Comparison of ENCODE assay signal across 19 mouse cellular contexts in genomic region chr9:95793986-95794744, GRCm38 (mm10). TPM values are rescaled to one million over a fixed set of nuclear protein-coding genes. Genes with fewer than 3 reads are reported as not detected.
DNase-seq lines count a peak whose midpoint lies in the region; ATAC-seq and TF ChIP-seq lines count a peak whose summit lies in the region.
"Had no signal": no experiment of that assay in that cellular context is flagged by ENCODE, and none has a peak within 500 bp of the region (broad histone marks: within the 10 kb centered on the region; RNA-seq: fewer than 3 reads in every experiment).

No protein-coding gene starts in this region.

- H3K4me2 ChIP-seq in kidney, postnatal 0 days (ENCODE audit: low read length), result no peak overlapping the region
- H3K4me2 ChIP-seq in stomach, embryonic 15.5 days, result no peak overlapping the region
- H3K4me2 ChIP-seq: heart, embryonic 13.5 days; limb, embryonic 12.5 days; liver, embryonic 15.5 days had no signal

- intact Hi-C loops in left cerebral cortex, postnatal 36 days (cut with DNase I), result no loop called here

- 0 out of 2 replicates have a peak overlapping the region, but pooled peaks have one; percentile 56 for H3K9ac ChIP-seq in ES-E14 (ENCODE audit: insufficient read depth, low read depth, low read length, poor library complexity, severe bottlenecking)
- no peak overlapping the region for H3K9ac ChIP-seq in kidney, postnatal 0 days (ENCODE audit: low read depth, low read length)
- no peak overlapping the region for H3K9ac ChIP-seq in stomach, embryonic 15.5 days
- H3K9ac ChIP-seq: heart, embryonic 13.5 days; limb, embryonic 12.5 days; liver, embryonic 15.5 days had no signal

- no peaks in the 10 kb centered on the region for H3K36me3 ChIP-seq in ES-E14 (ENCODE audit: control insufficient read depth, insufficient read depth, low read length, poor library complexity, severe bottlenecking)
- H3K36me3 ChIP-seq in kidney, postnatal 0 days (ENCODE audit: insufficient read depth, low read length), result no peaks in the 10 kb centered on the region
- no peaks in the 10 kb centered on the region for H3K36me3 ChIP-seq in stomach, embryonic 15.5 days
- H3K36me3 ChIP-seq: heart, embryonic 13.5 days; limb, embryonic 12.5 days; liver, embryonic 15.5 days had no signal

- peak; percentile 78 for ATAC-seq in kidney, postnatal 0 days (replicated peaks; ENCODE audit: low FRiP score, low read depth)
- no peak for ATAC-seq in stomach, embryonic 15.5 days (ENCODE audit: insufficient read depth, low FRiP score, low read depth)
- ATAC-seq: hindbrain, embryonic 16.5 days had no signal

- no peak overlapping the region for H3K27ac ChIP-seq in ES-E14 (ENCODE audit: insufficient read depth, low read depth, low read length, poor library complexity, severe bottlenecking)
- H3K27ac ChIP-seq in kidney, postnatal 0 days, result peak overlapping the region; percentile 63
- peak overlapping the region; percentile 13; the same call in 1 of the 2 replicates for H3K27ac ChIP-seq in stomach, embryonic 15.5 days
- H3K27ac ChIP-seq: heart, embryonic 13.5 days; left cerebral cortex, adult 2 months; limb, embryonic 12.5 days; liver, embryonic 15.5 days had no signal

- peak overlapping the region; percentile 33 to 56; a peak in 2 of 4 replicates for H3K4me3 ChIP-seq in ES-E14 (ENCODE audit: insufficient read depth in 1 of 2, low read depth in 1 of 2, low read length in 2 of 2, poor library complexity in 1 of 2, severe bottlenecking in 1 of 2)
- no peak overlapping the region for H3K4me3 ChIP-seq in kidney, postnatal 0 days (replicated peaks; ENCODE audit: low read depth, low read length)
- no peak overlapping the region for H3K4me3 ChIP-seq in stomach, embryonic 15.5 days (replicated peaks)
- H3K4me3 ChIP-seq: heart, embryonic 13.5 days; left cerebral cortex, adult 2 months; limb, embryonic 12.5 days; liver, embryonic 15.5 days; megakaryocyte, embryonic 14.5 days had no signal

- in situ Hi-C loops in ES-E14 (cut with MboI; ENCODE audit: low sequenced_read_pairs in 2 of 2, unreplicated experiment in 2 of 2), result no loop called here

- no peak for TF ChIP-seq CTCF in kidney, postnatal 0 days (IDR thresholded peaks at IDR 0.05; ENCODE audit: low read depth)

- H3K27me3 ChIP-seq in kidney, postnatal 0 days (ENCODE audit: insufficient read depth, low read length), result no peaks in the 10 kb centered on the region
- H3K27me3 ChIP-seq in stomach, embryonic 15.5 days (replicated peaks), result no peaks in the 10 kb centered on the region
- H3K27me3 ChIP-seq: heart, embryonic 13.5 days; limb, embryonic 12.5 days; liver, embryonic 15.5 days; megakaryocyte, embryonic 14.5 days had no signal

- no peaks in the 10 kb centered on the region for H3K9me3 ChIP-seq in ES-E14 (ENCODE audit: control insufficient read depth, insufficient read depth, low read depth, low read length)
- no peaks in the 10 kb centered on the region for H3K9me3 ChIP-seq in kidney, postnatal 0 days (replicated peaks; ENCODE audit: low read length)
- no peaks in the 10 kb centered on the region for H3K9me3 ChIP-seq in stomach, embryonic 15.5 days
- H3K9me3 ChIP-seq: heart, embryonic 13.5 days; liver, embryonic 15.5 days; megakaryocyte, embryonic 14.5 days had no signal

- H3K4me1 ChIP-seq in ES-E14 (ENCODE audit: control insufficient read depth in 2 of 2, insufficient read depth in 2 of 2, low read length in 2 of 2, poor library complexity in 1 of 2), result no peaks in the 10 kb centered on the region
- no peaks in the 10 kb centered on the region for H3K4me1 ChIP-seq in kidney, postnatal 0 days (replicated peaks; ENCODE audit: insufficient read depth, low read length)
- no peaks in the 10 kb centered on the region for H3K4me1 ChIP-seq in stomach, embryonic 15.5 days
- H3K4me1 ChIP-seq: heart, embryonic 13.5 days; limb, embryonic 12.5 days had no signal

- no peak for DNase-seq in ES-E14 (ENCODE audit: low read depth, low spot score)
- peak; percentile 76 for DNase-seq in kidney, adult 11 months
- peak; percentile 50 for DNase-seq in kidney, postnatal 0 days (ENCODE audit: low spot score)
- no peak for DNase-seq in gastrocnemius, postnatal 25 days
- no peak for DNase-seq in left cerebral cortex, postnatal 36 days (ENCODE audit: low spot score in 2 of 2)
- DNase-seq in gastrocnemius, adult 18-20 months (ENCODE audit: low spot score), result no peak
- DNase-seq: B cell, adult 2 months; cerebellum, adult 9-11 months; heart, postnatal 36 days; lung, postnatal 10 days; right cerebral cortex, adult 18-20 months; thymus, postnatal 36 days had no signal

- 70% methylated on average over 15 of the region's 15 CpGs for WGBS in kidney, postnatal 0 days
- WGBS in stomach, embryonic 15.5 days, result 63% methylated on average over 15 of the region's 15 CpGs

TF ChIP-seq in ES-E14, 5 proteins besides CTCF, POLR2A, EP300 and RAD21:
- TF ChIP-seq HCFC1 (IDR thresholded peaks at IDR 0.05; ENCODE audit: borderline replicate concordance, insufficient read depth, low read length), result no peak
- no peak for TF ChIP-seq CHD2 (IDR thresholded peaks at IDR 0.05; ENCODE audit: low read depth, low read length)
- TF ChIP-seq MAFK (IDR thresholded peaks at IDR 0.05; ENCODE audit: insufficient read depth, low read depth, low read length), result no peak
- TF ChIP-seq ZNF384 (IDR thresholded peaks at IDR 0.05; ENCODE audit: low read depth, low read length), result no peak
- TF ChIP-seq ZC3H11A (IDR thresholded peaks at IDR 0.05; ENCODE audit: borderline replicate concordance, low read depth, low read length), result no peak

RNA-seq across cellular contexts. Expression of gene Trpc1, which starts 44.0 kb away (rescaled TPM):
- total RNA-seq in ES-E14 (2012; rRNA removed), result 2.5 and 3.6 TPM in 2 replicates
- 5.1 and 5.4 TPM in 2 replicates for polyA plus RNA-seq in kidney, postnatal 0 days (2015; fragmentation: Nextera tagmentation; extraction: Ambion mirVana)
- polyA plus RNA-seq in stomach, embryonic 15.5 days (2015; fragmentation: Nextera tagmentation; extraction: Ambion mirVana), result 2.5 and 2.7 TPM in 2 replicates
- total RNA-seq in gastrocnemius, postnatal 25 days (2021), result 1 to 10 TPM in 1 of 2 experiments, under 1 TPM in 1; 0.64 to 1.2 TPM
- total RNA-seq in left cerebral cortex, postnatal 36 days (2021), result 10 to 100 TPM; 45.7 to 46.4 TPM
- 1 to 10 TPM in 1 of 2 experiments, under 1 TPM in 1; 0.84 to 1.8 TPM for total RNA-seq in gastrocnemius, adult 18-20 months (2021)

RNA-seq across cellular contexts. Expression of gene Pls1, which starts 50.9 kb away (rescaled TPM):
- total RNA-seq in ES-E14 (2012; rRNA removed), result 3.0 and 3.2 TPM in 2 replicates
- polyA plus RNA-seq in kidney, postnatal 0 days (2015; fragmentation: Nextera tagmentation; extraction: Ambion mirVana), result 30.2 and 33.4 TPM in 2 replicates
- polyA plus RNA-seq in stomach, embryonic 15.5 days (2015; fragmentation: Nextera tagmentation; extraction: Ambion mirVana), result 32.5 and 36.7 TPM in 2 replicates
- total RNA-seq in gastrocnemius, postnatal 25 days (2021), result not detected
- total RNA-seq in left cerebral cortex, postnatal 36 days (2021), result 1 to 10 TPM; 8.1 to 9.9 TPM
- under 1 TPM in 1 of 2 experiments, not detected in 1; 0.16 TPM for total RNA-seq in gastrocnemius, adult 18-20 months (2021)

Comparison
In these comparisons a context has a peak if more than half of its experiments do, and no peak if none do; other contexts are left out.
1. DNase-seq: peak in kidney, adult 11 months (single experiment) and kidney, postnatal 0 days (single experiment); none in ES-E14 (single experiment), gastrocnemius, postnatal 25 days (single experiment), left cerebral cortex, postnatal 36 days (0 of 2) and gastrocnemius, adult 18-20 months (single experiment).
2. H3K4me3 ChIP-seq: peak in ES-E14 (2 of 2); none in kidney, postnatal 0 days (single experiment) and stomach, embryonic 15.5 days (single experiment).
3. RNA of gene Trpc1, which starts 44.0 kb away (total RNA-seq): 45.7 to 46.4 TPM in left cerebral cortex, postnatal 36 days; 2.5 to 3.6 TPM in ES-E14, 0.84 to 1.8 TPM in gastrocnemius, adult 18-20 months and 0.64 to 1.2 TPM in gastrocnemius, postnatal 25 days; every median in the first group is over 10 times any median in the second.